Mouse (Mus musculus): ENCODE data around the gene Gnao1.
A peak's percentile ranks its signal among the peaks of the same experiment; 100 is the strongest.

Gene Gnao1

DNA sequence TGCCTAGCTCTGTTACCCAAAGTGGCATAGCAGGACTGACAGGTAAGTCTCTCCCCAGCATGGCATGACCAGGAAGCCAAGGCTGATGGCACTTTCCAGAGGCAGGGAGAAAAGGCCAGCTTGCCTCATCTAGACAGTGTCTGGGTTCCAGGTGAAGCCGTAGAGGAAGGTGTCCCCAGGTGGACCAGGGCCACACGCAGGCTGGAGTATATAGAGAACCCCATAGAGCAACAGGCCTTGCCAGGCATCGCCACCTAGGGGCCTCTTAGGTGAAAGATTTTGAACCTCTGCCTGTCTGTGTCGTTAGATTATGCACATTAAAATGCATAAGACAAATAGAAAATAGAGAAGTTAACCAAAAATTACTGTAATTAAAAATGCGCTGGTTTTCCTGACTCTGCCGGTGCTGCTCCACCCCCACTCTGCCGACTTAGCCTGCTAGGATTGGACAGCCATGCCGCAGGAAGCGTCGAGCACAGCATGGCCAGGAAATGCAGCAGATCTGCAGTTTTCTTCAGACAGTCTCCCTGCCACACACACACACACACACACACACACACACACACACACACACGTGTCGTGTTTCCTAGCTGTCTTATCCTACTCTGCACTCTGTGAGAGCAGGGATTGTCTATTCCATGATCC is 34.2 kb downstream of the Gnao1 start:
- no peak for DNase-seq (ENCODE audit: low spot score)

DNA sequence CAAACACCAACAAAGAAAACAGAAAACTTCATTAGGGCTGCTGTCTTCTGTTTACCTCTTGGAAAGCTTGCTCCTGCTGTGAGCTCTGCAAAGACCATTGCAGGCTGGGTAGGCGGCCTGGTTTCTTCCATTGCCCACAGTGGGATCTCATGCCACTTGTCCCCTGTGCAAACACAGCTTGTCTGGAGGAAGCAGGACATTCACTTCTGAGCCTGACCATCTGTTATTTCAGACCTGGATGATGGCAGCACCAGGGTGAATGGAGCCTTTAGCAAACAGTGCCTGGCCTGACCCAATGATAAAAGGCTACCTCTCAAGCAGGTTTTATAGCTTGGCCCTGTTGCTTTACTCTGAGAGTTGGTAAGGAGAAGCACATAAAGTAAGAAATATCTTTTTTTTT is 35.4 kb downstream of the Gnao1 start:
- DNase-seq (ENCODE audit: low spot score), result no peak

DNA sequence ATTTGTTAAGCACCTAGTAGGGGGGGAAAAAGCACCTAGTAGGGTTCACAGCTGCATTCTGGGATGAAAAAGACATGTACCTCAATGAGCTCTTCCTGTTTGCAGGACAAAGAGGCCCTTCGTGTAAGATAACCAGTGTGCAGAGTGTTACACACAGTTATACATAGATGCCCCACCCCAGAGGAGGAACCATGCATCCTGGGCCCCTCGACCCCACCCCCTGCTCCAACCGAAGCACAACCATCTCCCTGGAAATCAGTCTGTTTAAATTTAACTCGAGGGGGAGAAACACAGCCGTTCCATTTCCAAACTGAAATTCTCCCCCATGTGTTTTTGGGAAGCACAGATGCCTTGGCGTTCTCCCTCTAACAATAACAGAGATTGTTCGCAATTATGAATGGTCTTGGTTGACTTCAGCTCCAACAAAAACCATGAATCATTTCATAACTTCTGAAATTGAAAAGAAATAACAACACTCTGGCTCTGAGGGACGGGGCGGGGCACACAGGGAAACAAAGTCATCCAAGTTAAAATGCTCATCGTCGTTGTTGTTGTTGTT is 42.4 kb downstream of the Gnao1 start:
- DNase-seq (ENCODE audit: low spot score), result no peak

DNA sequence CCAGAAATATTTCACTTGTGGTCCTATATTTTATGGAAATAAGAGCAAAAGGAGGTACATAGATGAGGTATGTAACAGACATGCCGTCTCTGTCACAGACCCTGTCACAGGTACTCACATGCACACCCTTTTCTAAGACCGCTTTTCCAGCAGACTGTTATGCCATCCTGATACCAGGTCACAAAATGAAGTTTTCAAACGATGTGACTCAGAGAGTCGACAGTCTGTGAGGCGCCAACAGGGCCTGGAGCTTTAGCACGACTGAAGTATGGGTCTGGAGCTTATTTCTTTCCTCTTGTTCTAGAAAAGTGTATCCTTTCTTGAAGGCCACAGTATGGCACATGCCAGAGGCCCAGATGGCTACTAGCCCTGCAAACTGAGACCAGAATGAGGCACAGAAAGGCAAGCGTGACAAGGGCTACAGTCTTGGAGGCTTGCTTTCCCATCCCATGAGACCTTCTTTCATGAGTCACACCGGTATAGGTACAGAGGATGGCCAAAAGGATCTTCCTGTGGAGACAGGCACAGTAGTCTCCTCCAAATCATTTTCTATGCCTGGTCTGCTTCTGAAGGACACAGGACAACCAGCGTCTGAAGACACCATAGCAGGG is 43.2 kb downstream of the Gnao1 start:
- DNase-seq (ENCODE audit: low spot score), result no peak

DNA sequence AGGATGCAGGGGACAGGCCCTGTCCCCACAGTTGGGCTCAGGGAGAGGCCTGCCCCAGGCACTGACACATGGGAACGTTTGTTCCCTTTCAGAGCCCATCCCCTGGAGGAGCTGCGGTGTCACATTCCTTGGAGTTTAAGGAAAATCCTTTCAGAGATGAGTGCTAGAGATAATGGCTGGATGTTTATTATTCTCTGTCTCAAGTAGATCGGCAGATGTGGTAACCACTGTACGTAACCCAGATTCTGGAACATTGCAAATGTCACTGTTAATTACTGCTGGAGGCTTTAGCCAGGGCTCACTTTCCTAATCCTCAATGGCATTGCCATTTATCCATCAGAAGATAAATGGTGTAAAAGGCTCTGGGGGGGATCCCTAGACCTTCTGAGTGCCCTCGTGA is 44.9 kb downstream of the Gnao1 start:
- peak; percentile 18 for DNase-seq (ENCODE audit: low spot score)

DNA sequence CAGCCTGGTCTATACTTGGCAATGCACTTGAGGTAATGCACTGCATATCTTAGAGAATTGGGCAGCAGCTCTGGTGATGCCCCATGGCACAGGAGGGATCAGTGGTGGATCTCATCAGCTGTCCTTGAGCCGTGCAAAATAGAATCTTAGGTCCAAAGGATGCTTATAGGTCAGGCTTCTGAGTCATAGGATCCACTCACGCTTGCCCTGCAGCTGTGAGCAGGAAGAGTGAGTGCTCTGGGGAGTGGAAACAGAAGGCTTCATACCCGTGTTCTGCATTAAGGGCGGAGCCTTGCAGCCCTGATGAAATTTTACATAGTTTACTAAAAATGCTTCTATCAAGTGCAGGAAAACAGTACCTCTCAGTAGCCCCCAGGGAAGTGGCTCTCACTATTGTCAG is 45.5 kb downstream of the Gnao1 start:
- no peak for DNase-seq (ENCODE audit: low spot score)

DNA sequence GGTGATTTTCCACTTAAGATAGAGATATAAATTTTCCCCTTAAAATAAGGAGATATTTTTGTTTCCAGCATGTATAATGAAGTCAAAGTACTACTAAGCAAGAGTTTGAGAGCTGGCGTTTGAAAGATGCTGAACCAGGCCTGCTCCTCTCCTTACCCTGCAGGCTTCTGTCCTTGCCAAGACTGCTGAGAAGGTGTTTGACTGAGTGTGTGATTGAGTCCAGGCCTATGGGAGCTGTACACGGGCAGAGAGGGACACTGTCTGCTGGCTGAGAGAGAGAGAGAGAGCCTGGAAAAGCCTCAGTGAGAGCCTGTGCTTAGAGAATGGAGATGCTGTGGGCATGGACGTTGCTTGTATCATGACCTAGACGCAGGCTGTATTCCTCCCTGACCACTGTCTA is 47.4 kb downstream of the Gnao1 start:
- no peak for DNase-seq (ENCODE audit: low spot score)

DNA sequence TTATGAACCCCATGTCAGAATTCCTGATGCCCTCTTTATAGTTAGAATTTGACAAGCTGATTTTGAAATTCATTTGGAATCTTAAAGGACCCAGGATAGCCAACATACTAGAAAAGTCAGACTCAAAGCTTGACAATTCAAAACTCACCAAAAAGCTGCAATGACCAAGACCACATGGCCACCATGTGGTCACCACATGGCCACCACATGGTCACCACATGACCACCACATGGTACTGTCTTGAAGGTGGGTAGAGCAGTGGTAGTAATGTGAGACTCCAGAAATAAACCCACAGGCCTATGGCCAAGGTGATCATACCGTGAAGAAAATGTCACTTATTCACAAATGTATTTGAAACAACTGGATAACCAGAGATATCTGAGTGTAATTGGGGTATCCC is 48.5 kb downstream of the Gnao1 start:
- peak; percentile 26 for DNase-seq (ENCODE audit: low spot score)

DNA sequence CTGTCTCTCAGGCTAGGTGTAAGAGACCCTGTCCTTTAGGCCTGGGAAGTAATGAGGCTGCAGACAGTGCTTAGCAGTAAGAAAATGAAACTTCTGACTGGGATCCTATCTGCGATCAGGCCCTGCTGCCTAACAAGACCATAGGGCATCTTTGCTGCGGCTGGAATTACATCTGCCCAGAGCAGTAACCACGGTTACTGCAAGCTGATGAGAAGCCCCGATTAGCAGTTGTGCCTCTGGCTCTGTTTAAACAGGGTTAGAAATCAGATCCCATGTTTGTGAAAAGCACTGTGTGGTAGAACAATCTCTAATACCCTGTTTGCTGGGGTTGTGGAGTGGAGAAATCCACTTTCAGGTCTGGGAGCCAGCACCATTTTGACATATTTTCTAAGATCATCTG is 50.3 kb downstream of the Gnao1 start:
- DNase-seq (ENCODE audit: low spot score), result peak; percentile 18

DNA sequence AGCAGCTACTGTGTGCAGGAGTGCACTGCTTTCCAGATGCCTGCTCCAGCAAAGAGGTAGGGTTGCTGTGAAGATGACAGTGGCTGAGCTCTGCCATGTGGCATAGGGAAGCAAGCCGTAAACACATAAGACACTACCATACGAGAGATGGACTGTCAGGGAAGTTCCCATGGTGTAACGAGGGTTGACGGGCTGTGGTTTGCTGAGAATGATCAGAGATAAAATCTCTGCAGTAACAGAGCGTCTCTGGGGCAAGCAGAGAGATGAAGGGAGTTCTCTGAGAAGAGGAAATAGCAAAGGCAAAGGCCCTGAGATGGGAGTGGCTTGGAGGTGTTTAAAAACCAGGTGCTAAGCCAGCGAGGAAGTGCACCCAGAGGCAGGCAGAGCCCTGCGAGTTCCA is 54.3 kb downstream of the Gnao1 start:
- no peak for DNase-seq (ENCODE audit: low spot score)

DNA sequence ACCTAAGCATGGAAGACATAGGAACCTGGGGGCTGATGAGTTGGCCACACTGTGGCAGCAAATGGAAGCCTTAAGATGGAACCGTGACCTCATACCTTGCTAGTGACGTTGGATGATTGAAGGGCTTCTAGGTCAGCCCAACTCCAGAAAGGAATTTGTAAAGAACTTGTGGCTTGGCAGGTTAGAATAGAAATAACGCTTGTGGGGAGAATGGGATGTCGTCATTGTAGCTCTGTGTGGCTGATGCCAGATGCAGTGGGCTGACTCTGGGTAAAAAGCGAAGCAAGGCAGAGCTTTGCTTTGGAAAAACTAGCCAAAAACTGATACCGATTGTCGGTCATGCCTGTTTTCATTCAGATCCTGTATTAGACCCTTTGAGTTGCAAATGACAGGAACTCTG is 56.5 kb downstream of the Gnao1 start:
- no peak for DNase-seq (ENCODE audit: low spot score)

DNA sequence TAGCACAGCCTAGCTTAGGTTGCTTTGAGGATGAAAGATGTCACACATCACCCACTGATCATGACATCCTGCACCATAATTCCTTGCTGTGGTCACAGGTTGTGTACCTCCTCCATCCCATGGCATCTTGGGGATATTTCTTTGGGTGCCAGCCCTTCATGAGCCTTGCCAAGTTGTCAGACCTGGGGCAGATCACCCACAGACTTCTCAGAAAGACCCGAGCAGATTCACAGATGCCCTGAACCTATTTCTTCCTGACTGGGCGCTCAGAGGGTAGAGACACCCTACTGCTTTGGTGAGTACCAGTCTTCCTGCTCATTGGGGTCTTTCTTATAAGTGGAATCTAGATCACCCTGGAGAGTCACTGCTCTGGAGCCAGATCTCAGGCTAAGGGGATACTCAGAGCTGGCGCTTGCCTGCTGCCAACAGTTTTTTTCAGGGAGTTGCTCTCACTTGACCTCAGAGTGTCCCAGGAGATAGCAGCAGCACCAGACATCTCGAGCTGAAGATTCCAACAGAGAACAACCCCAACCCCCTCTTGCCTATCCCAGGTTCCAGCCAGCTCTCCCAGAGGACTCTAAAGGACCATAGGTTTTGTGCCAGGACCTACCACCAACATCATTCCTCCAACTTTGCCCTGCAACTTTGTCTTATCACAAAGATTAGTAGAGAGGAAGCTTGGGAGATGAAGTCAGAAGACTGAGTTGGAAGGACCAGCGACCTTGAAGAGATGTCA is 58.9 kb downstream of the Gnao1 start:
- no peak for DNase-seq (ENCODE audit: low spot score)

DNA sequence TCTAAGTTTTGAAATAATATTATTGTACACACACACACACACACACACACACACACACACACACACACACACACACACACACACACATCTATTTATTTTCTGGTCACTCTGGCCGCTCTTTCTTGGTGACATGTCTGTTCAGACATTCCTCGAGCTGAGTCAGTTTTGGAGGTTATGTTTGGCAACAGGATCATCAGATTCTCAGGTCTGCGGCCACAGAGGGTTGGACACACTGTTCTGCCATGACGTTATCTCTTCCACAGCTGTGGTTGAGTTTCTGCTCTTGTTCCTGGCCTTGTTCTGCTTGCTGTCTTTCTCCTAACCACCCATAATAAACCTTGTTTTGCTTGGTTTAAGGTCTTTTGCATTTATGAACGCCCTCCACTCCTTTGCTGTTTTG is 61.5 kb downstream of the Gnao1 start:
- DNase-seq (ENCODE audit: low spot score), result no peak

DNA sequence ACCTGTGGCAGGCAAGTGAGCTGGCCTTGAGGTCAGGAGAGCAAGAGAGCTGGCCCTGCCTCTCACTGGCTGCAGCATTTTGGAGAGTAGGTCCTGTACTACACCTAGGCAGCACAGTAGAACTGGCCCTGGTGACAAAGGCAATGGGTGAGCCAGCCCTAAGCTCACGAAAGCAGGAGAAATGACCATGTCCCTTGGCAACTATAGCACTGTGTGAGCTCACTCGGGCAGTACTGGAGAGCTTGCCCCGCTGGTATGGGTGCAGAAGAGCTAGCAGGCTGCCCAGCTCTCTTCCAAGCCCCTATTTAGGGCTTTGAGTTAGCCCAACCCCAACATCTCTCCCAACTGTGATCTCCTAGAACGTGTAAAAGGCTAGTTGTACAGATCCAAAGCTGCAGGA is 68.6 kb downstream of the Gnao1 start:
- no peak for DNase-seq (ENCODE audit: low spot score)

DNA sequence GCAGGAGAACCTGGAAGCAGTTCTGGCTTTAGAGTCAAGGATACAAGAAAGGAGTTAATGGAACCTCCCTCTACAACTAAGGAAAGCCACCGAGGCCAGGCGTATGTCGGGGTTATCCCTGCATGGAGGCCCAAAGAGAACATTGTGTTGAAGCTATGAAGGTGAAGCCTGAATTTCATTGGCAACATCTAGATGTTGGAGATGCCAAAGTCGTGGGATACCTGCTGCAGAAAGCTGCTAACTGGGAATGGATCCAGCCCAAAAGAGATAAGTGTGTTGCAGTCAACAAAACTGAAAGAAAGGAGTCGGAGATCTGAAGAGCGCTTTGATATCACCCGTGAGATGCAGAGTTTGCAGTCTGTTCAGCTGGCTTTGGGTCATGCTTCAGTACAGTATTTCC is 70.2 kb downstream of the Gnao1 start:
- no peak for DNase-seq (ENCODE audit: low spot score)

DNA sequence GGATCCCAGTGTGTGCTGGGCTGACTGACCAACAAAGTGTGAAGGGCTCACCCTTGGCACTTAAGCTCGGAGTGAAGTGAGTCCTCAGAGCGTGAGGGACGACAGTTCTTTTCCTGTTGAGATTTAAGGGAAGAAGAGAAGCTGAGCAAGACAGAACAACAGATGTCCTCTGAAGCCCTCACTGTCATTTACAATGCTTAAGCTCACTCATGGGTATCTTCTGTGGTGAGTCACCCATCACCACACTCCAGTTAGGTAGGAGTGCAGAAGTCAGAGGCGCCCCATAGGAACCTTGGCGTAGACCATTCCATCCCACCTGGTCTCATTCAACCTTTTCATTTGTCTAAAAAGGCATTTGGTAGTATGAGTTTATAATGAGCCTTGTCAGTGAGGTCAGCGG is 71.6 kb downstream of the Gnao1 start:
- no peak for DNase-seq (ENCODE audit: low spot score)

DNA sequence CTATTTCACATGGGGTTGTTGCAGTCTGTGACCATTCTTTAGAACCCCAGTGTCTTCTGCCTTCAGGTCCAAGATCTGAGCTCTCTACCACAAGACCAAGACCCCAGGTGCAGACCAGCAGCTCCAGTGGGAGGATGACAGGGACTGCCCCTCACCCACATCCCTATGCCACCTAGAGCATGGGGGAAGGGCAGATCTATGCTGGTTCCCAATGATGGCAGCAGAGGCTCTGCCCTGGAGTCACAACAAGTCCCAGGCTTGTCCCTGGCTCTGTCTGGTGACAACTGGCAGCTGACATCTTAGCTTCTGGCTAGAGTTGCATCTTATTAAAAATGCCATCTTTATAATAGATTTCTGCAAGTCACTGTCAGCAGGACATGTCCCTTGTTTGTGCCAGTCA is 73.5 kb downstream of the Gnao1 start:
- DNase-seq (ENCODE audit: low spot score), result no peak

DNA sequence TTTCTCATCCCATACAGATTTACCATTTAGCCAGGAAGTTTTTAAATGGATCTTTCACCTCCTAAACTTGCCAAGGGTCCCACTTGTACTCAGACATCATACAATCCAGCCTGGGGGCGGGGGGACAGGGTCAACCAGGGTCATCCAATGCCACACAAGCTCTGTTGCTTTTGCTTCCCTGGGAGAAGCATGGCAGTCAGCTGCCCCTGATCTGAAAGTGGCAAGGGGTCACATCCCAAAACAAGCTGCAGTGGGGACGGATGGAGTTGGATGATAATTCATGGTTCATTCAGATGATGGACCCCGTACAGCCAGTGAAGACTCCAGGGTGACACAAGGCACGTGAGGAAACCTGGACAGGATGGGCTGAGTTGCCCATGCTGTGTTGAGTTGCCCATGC is 74.0 kb downstream of the Gnao1 start:
- DNase-seq (ENCODE audit: low spot score), result no peak

DNA sequence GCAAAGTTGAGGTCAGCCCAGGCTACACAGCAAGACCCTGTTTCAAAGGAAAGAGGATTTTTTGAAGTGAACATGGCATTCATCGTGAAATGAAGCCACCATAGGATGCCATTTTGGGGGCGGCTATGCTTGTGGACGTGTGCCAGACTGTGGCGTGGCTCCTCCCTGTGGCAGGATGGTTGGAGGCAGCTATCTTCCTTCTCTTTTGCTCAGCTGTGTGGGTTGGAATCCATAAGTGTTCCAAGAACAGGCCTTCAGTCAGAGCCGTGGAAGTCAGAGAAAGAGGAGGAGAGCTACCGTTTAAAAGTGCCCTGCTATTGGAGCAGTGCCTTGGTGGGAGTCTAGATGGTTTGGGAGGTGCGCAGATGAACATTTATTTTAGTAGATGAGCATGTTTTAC is 74.5 kb downstream of the Gnao1 start:
- no peak for DNase-seq (ENCODE audit: low spot score)

DNA sequence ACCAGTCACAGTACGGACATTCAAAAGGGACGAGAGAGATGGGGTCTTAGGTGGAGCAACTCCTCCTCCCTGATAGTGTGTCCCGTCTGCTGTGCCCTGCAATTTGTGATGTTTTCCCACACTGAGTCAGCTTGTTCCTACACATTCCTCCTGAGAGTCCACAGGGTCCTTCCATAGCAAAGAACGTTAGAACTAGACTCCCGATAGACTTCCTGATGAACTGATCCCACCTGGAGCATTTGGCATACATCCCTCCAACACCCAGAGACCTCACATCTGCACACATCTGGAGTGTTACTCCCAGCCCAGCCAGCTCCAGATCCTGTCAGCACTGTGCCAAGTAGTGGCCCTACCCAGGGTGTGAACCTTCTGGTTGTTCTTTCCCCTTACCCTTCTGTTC is 76.4 kb downstream of the Gnao1 start:
- DNase-seq (ENCODE audit: low spot score), result no peak

DNA sequence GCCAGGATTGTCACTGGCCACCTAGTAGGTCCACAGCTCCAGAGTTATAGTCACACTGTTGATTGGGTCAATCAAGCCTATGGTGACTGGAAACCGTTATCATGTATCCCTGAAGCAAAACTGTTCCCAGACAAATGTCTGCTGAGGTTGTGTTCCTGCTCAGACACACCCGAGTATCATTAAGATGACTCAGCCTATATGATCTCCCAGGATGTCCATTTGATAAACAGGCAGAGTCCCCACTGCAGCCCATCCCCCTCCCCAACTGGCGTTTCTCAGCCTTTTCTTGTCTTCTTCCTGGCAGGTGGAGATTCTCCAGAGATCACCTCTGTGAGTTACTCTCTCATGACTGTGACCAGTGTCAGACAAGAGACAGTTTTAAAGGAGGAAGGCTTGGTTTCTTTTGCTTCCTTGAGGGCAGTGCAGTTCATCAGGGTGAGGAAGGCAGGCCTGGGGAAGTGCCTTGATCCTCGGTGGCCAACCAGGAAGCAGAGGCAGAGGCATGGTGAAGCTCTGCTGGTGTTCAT is 78.4 kb downstream of the Gnao1 start:
- no peak for DNase-seq (ENCODE audit: low spot score)

DNA sequence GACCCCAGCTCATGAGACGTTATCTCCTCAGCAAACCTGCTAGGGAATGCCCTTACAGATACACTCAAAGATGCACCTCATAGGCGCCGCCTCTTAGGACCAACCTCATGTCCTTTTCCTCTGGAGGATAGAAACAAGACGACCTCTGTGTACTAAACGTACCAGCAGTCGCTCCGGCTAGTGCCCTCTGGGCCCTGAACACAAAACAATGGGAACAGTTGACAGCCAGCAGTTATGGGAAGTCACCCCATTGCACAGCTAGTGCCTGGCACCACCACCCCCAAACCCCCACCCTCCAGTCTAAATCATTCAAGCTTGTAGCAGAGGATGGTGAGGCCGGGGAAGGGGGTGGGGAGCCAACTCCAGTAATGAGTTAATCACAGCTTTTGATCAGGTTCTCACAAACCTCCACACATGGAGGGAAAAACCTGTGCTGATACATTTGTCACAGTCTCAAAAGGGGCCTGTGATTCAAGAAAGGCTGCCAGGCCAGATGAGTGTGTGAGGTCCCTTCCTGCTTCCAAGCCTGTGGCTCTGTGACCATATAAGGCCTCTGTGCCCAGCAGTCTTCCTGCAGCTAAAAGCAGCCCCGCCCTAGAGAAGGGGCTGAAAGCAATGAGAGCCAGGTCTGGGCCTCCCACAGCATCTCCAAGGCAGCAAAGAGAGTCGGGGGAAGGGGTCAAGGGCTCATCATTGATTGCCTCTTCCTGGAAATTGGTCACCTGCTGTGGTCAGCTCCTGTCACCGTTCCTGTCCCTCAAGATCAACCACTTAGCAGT is 79.1 kb downstream of the Gnao1 start:
- peak; percentile 14 for DNase-seq (ENCODE audit: low spot score)
